Mouse (Mus musculus) midbrain, postnatal 0 days (tissue): ENCODE measurements around the gene Crebl2. TPM values are rescaled to one million over a fixed set of nuclear protein-coding genes. Genes with fewer than 3 reads are reported as not detected.

ENCODE experiments used
- ATAC-seq: fragments of 200-750 bp; cut with Nextera tagmentation; 2 replicates; pipeline ENCODE4 v1.8.0; 2017; ENCODE audit warnings: moderate number of reproducible peaks, mild to moderate bottlenecking, moderate TSS enrichment, moderate library complexity; ENCODE audit not compliant: low FRiP score
- DNase-seq: peaks from one replicate; pipeline ENCODE4 v3.0.0-alpha.2; 2015; ENCODE audit warnings: low spot score
- H3K27ac ChIP-seq: fragments of 300-500 bp; sonication (generic); 2 replicates; pipeline ENCODE4 v1.5.1; 2014; ENCODE audit warnings: low read depth, mild to moderate bottlenecking, low read length, mixed read lengths
- H3K27me3 ChIP-seq: fragments of 300-500 bp; sonication (generic); 2 replicates; pipeline ENCODE4 v1.6.1; 2014; ENCODE audit warnings: low read length, control low read depth, mixed read lengths; ENCODE audit not compliant: insufficient read depth
- H3K36me3 ChIP-seq: fragments of 300-500 bp; sonication (generic); 2 replicates; pipeline ENCODE4 v1.6.1; 2014; ENCODE audit warnings: low read length, control low read depth, mixed read lengths; ENCODE audit not compliant: insufficient read depth
- H3K4me1 ChIP-seq: fragments of 300-500 bp; sonication (generic); 2 replicates; pipeline ENCODE4 v1.6.1; 2014; ENCODE audit warnings: mild to moderate bottlenecking, control low read depth, antibody characterized with exemption, low read length, mixed read lengths; ENCODE audit not compliant: insufficient read depth
- H3K4me2 ChIP-seq: fragments of 300-500 bp; sonication (generic); 2 replicates; pipeline ENCODE4 v1.6.1; 2014; ENCODE audit warnings: low read depth, mild to moderate bottlenecking, low read length, mixed read lengths; ENCODE audit not compliant: poor library complexity, severe bottlenecking
- H3K4me3 ChIP-seq: fragments of 300-500 bp; sonication (generic); 2 replicates; pipeline ENCODE4 v1.5.1; 2014; ENCODE audit warnings: low read depth, mild to moderate bottlenecking, low read length, moderate library complexity
- H3K9ac ChIP-seq: fragments of 300-500 bp; sonication (generic); replicated peaks from 2 replicates; pipeline ENCODE4 v1.6.1; 2014; ENCODE audit warnings: mild to moderate bottlenecking, low read length, moderate library complexity, mixed read lengths; ENCODE audit not compliant: poor library complexity, severe bottlenecking
- H3K9me3 ChIP-seq: fragments of 300-500 bp; sonication (generic); 2 replicates; pipeline ENCODE4 v1.6.1; 2016; ENCODE audit warnings: low read length, control low read depth
- CTCF ChIP-seq: IDR thresholded peaks from 2 replicates; pipeline ENCODE4 v1.5.1; 2016; ENCODE audit warnings: antibody characterized with exemption, mild to moderate bottlenecking
- WGBS: fragments of 180-500 bp; shearing (Covaris S2); extraction: QIAGEN DNeasy Blood & Tissue Kit; methylation state at CpG from one replicate; pipeline ENCODE4 v1.1.7; 2014; 5-methylcytosine and 5-hydroxymethylcytosine counted together
- polyA plus RNA-seq: library from polyadenylated mRNA; unstranded; fragments of >200 nt; fragmentation: Nextera tagmentation; extraction: Ambion mirVana; gene quantifications from 2 replicates; pipeline ENCODE4 v1.2.1, GENCODE M21; 2015
- total RNA-seq: library from RNA; depleted of rRNA; stranded (reverse); fragments of >200 nt; gene quantifications from 2 replicates; pipeline ENCODE4 v1.2.3, GENCODE M21; 2014

The Crebl2 gene
- total and polyA plus RNA-seq, 2 experiments from 2014 or later: 3.5 to 10.0 TPM

- 79% methylated on average over 4 of the region's 4 CpGs for WGBS
- no peak overlapping the region for H3K9ac ChIP-seq
- no peak overlapping the region for H3K4me2 ChIP-seq
- H3K27me3 ChIP-seq: no peaks in the 10 kb centered on the region
- H3K36me3 ChIP-seq: peaks cover 3% of the 10 kb centered on the region
- DNase-seq (no peak), ATAC-seq (no peak)
- no peak overlapping the region for H3K27ac ChIP-seq
- H3K9me3 ChIP-seq: no peaks in the 10 kb centered on the region
- no peaks in the 10 kb centered on the region; the same call in 1 of the 2 replicates for H3K4me1 ChIP-seq
- H3K4me3 ChIP-seq: no peak overlapping the region
- TF ChIP-seq CTCF: no peak
Measured at GRCm38 (mm10) chr6:134860275-134860674, 30.3 kb downstream of the Crebl2 start.

GRCm38 (mm10) chr6:134861386-134861785, 31.4 kb downstream of the Crebl2 start:
- TF ChIP-seq CTCF: no peak
- no peaks in the 10 kb centered on the region; the same call in 1 of the 2 replicates for H3K4me1 ChIP-seq
- H3K4me2 ChIP-seq: no peak overlapping the region
- DNase-seq (no peak), ATAC-seq (no peak)
- H3K4me3 ChIP-seq: no peak overlapping the region
- no peak overlapping the region for H3K9ac ChIP-seq
- no peaks in the 10 kb centered on the region for H3K9me3 ChIP-seq
- peaks cover 3% of the 10 kb centered on the region; the same call in 1 of the 2 replicates for H3K36me3 ChIP-seq
- H3K27me3 ChIP-seq: no peaks in the 10 kb centered on the region
- 83% methylated on average over 12 of the region's 12 CpGs for WGBS
- H3K27ac ChIP-seq: no peak overlapping the region

GRCm38 (mm10) chr6:134862671-134863104, 32.7 kb downstream of the Crebl2 start:
- no peaks in the 10 kb centered on the region for H3K27me3 ChIP-seq
- DNase-seq (peak; percentile 60), ATAC-seq (peak; percentile 81)

GRCm38 (mm10) chr6:134863146-134863545, 33.2 kb downstream of the Crebl2 start:
- TF ChIP-seq CTCF: peak; percentile 97
- Histone ChIP-seq H3K4me2 (peak overlapping the region; percentile 55), H3K27ac (peak overlapping the region; percentile 69), H3K4me3 (peak overlapping the region; percentile 31), H3K27me3 (no peaks in the 10 kb centered on the region), H3K4me1 (no peaks in the 10 kb centered on the region; the same call in 1 of the 2 replicates), H3K9me3 (no peaks in the 10 kb centered on the region), H3K9ac (peak overlapping the region; percentile 46; the same call in 1 of the 2 replicates), H3K36me3 (peaks cover 9% of the 10 kb centered on the region; the same call in 1 of the 2 replicates)
- DNase-seq: peak; percentile 98
- whole genome bisulfite sequencing: 1% methylated on average over 19 of the region's 19 CpGs
- ATAC-seq: peak; percentile 87

More at GRCm38 (mm10) chr6:134862671-134863104, 32.7 kb downstream of the Crebl2 start:
- Histone ChIP-seq H3K27ac (peak overlapping the region; percentile 69), H3K9ac (peak overlapping the region; percentile 46; the same call in 1 of the 2 replicates), H3K4me3 (peak overlapping the region; percentile 31), H3K4me2 (peak overlapping the region; percentile 55), H3K9me3 (no peaks in the 10 kb centered on the region), H3K4me1 (no peaks in the 10 kb centered on the region; the same call in 1 of the 2 replicates), H3K36me3 (peaks cover 5% of the 10 kb centered on the region)
- 6% methylated on average over 13 of the region's 13 CpGs for WGBS
- TF ChIP-seq CTCF: no peak

GRCm38 (mm10) chr6:134866113-134866512, 36.2 kb downstream of the Crebl2 start:
- WGBS: 94% methylated on average over 7 of the region's 7 CpGs
- Histone ChIP-seq H3K27me3 (no peaks in the 10 kb centered on the region), H3K27ac (no peak overlapping the region), H3K4me2 (no peak overlapping the region), H3K9me3 (no peaks in the 10 kb centered on the region), H3K36me3 (peaks cover 26% of the 10 kb centered on the region), H3K4me1 (no peaks in the 10 kb centered on the region; the same call in 1 of the 2 replicates), H3K9ac (no peak overlapping the region), H3K4me3 (no peak overlapping the region)
- TF ChIP-seq CTCF: no peak
- ATAC-seq (no peak), DNase-seq (no peak)

GRCm38 (mm10) chr6:134867325-134867724, 37.4 kb downstream of the Crebl2 start:
- Histone ChIP-seq H3K4me2 (no peak overlapping the region), H3K27me3 (no peaks in the 10 kb centered on the region), H3K27ac (no peak overlapping the region), H3K9ac (no peak overlapping the region), H3K4me3 (no peak overlapping the region), H3K9me3 (no peaks in the 10 kb centered on the region), H3K4me1 (no peaks in the 10 kb centered on the region), H3K36me3 (peaks cover 26% of the 10 kb centered on the region)
- ATAC-seq (no peak), DNase-seq (no peak)
- 93% methylated on average over 3 of the region's 3 CpGs for WGBS
- TF ChIP-seq CTCF: peak; percentile 27; the same call in 1 of the 2 replicates
